Mouse (Mus musculus): ENCODE data around the gene Sumf2.
A peak's percentile ranks its signal among the peaks of the same experiment; 100 is the strongest.

The Sumf2 gene

DNA sequence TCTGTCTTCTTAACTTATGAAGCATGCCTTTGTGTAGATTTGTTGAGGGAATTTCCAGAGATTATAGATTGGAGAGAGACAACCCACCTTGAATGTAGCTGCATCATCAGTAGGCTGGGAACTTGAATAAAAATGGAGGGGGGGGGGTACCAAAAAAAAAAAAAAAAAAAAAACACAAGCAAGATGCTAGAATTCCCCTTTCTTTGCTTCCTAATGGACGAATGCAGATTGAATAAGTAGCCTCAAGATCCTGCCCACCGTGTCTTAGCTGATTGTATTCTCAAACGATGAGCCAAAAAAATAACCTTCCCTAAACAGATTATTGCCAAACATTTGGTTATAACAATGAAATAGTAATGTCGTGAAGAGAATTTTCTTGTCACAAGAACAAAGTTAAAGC, 61.0 kb downstream of the Sumf2 start:
- DNase-seq (ENCODE audit: low read depth, low spot score), result no peak

DNA sequence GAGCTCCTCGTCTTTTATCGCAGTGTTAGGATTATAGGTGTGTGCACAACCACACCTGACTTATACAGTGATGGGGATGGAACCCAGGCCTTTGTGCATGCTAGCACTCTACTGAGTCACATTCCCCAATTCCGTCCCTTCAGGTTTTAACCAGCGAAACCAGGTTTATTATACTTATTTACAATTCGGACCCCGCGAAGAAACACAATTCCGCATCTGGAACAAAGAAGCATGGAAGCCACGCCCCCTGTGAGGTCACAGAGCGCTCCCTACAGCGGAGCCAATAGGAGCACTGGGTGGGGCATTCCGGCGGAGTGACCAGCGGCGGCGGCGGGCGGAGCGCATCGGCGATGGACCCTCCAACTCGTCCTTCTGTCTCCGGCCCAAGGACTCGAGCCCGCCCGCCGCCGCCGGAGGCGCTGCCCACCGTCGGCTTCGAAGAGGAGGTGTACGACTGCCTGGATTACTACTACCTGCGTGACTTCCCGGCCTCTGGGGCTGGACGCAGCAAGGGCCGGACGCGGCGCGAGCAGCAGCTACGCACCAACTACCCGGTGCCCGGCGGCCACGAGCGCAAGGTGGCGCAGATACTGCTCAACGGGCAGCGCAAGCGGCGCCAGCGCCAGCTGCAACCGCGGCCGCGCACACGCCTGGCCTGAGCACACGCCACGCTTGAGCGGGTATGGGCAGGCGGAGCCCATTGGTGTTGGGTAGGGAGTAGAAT, 61.6 kb downstream of the Sumf2 start, which contains the start of gene Nupr1l:
Gene Nupr1l (plus strand): TSS at position 299 of the 724 bp plus-strand sequence.
- peak; percentile 95 for DNase-seq (ENCODE audit: low read depth, low spot score)

DNA sequence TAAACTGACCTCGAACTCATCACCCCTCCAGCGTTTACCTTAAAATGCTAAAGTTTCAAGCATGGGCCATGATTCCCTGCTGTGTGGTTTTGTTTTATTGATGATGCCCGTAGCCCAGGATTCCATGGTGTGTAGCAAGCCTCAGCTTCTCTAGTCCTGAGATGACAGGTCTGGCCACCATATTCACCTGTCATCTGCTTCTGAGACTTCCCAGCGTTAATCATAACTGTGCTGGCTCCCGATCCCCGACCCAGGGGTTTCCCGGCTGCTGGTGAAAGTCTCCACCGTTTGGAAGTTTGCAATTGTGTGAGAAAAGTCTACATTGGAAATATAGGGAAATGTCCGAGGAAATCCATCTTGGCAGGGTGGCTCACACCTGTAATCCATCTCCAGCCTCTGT, 62.4 kb downstream of the Sumf2 start:
- no peak for DNase-seq (ENCODE audit: low read depth, low spot score)

- DNase-seq (ENCODE audit: low read depth, low spot score), result no peak
Observed at GRCm38 (mm10) chr5:129909591-129909990, 62.8 kb downstream of the Sumf2 start.

Measured in forelimb bud, embryonic 11.5 days (tissue).